Mouse (Mus musculus) CH12.LX (cell line): ENCODE data around the gene 4930579G24Rik. TPM values are rescaled to one million over a fixed set of nuclear protein-coding genes. Genes with fewer than 3 reads are reported as not detected.
A peak's percentile ranks its signal among the peaks of the same experiment; 100 is the strongest.

ENCODE experiments used
- DNase-seq: peaks from one replicate; pipeline ENCODE4 v3.0.0-alpha.2; 2013; ENCODE audit errors: extremely low read depth
- H3K27ac ChIP-seq: 2 replicates; pipeline ENCODE4 v1.5.1; 2012; ENCODE audit warnings: low read depth, mild to moderate bottlenecking, control low read depth, moderate library complexity; ENCODE audit not compliant: insufficient read depth
- H3K27me3 ChIP-seq: replicated peaks from 2 replicates; pipeline ENCODE3; 2012; ENCODE audit warnings: inconsistent platforms
- H3K36me3 ChIP-seq, 2 experiments: replicated peaks in 1 of 2; 2 replicates each; pipeline versions ENCODE3 to v1.6.1; 2012; ENCODE audit warnings: inconsistent platforms in 1 of 2, low read length in 1 of 2, mild to moderate bottlenecking in 1 of 2, mixed read lengths in 1 of 2, moderate library complexity in 1 of 2; ENCODE audit not compliant: control insufficient read depth in 1 of 2, insufficient read depth in 1 of 2
- H3K4me1 ChIP-seq, 2 experiments: 2 replicates each; pipeline ENCODE4 v1.6.1; 2012; ENCODE audit warnings: inconsistent platforms in 1 of 2, moderate library complexity in 1 of 2; ENCODE audit not compliant: insufficient read depth in 2 of 2, control insufficient read depth in 1 of 2
- H3K4me2 ChIP-seq: 2 replicates; pipeline ENCODE4 v1.6.1; 2012; ENCODE audit warnings: low read depth, mild to moderate bottlenecking, control low read depth; ENCODE audit not compliant: poor library complexity, insufficient read depth, severe bottlenecking
- H3K4me3 ChIP-seq, 3 experiments: fragments of 150-350 bp in 1 of 3; sonication (generic) in 1 of 3; replicated peaks in 1 of 3; 2 replicates each; pipeline versions ENCODE3 to v1.5.1; 2011 to 2012; ENCODE audit warnings: low read depth in 2 of 3, low read length in 2 of 3, mild to moderate bottlenecking in 2 of 3, moderate library complexity in 2 of 3, control low read depth in 1 of 3, improper control_type of control experiment in 1 of 3, inconsistent platforms in 1 of 3, mixed read lengths in 1 of 3; ENCODE audit not compliant: poor library complexity in 1 of 3
- H3K79me2 ChIP-seq: replicated peaks from 2 replicates; pipeline ENCODE4 v1.6.1; 2012; ENCODE audit warnings: mild to moderate bottlenecking, moderate library complexity; ENCODE audit not compliant: control insufficient read depth, poor library complexity, insufficient read depth, severe bottlenecking; ENCODE audit errors: extremely low read depth
- H3K9ac ChIP-seq: 2 replicates; pipeline ENCODE4 v1.6.1; 2012; ENCODE audit warnings: low read depth, mild to moderate bottlenecking, control low read depth, moderate library complexity; ENCODE audit not compliant: insufficient read depth
- H3K9me3 ChIP-seq: replicated peaks from 2 replicates; pipeline ENCODE3; 2012; ENCODE audit warnings: low read length, inconsistent platforms, mixed read lengths
- BHLHE40 ChIP-seq: IDR thresholded peaks from 2 replicates; pipeline ENCODE4 v1.6.1; 2011; ENCODE audit warnings: mild to moderate bottlenecking, low read depth, low read length, improper control_type of control experiment
- CHD2 ChIP-seq: IDR thresholded peaks from 2 replicates; pipeline ENCODE4 v1.6.1; 2011; ENCODE audit warnings: low read length, improper control_type of control experiment
- CTCF ChIP-seq, 2 experiments: IDR thresholded peaks in 1 of 2; conservative IDR thresholded peaks in 1 of 2; 2 replicates each; pipeline ENCODE4 v1.5.1; 2011 to 2012; ENCODE audit warnings: low read depth in 2 of 2, low read length in 2 of 2, improper control_type of control experiment in 1 of 2, inconsistent platforms in 1 of 2, mild to moderate bottlenecking in 1 of 2, moderate library complexity in 1 of 2
- ELF1 ChIP-seq: IDR thresholded peaks from 2 replicates; pipeline ENCODE4 v1.6.1; 2014; ENCODE audit warnings: low read depth, mild to moderate bottlenecking, inconsistent platforms, low read length, improper control_type of control experiment
- GABPA ChIP-seq: IDR thresholded peaks from 2 replicates; pipeline ENCODE4 v1.6.1; 2012; ENCODE audit warnings: low read depth, low read length, improper control_type of control experiment, inconsistent platforms; ENCODE audit not compliant: insufficient replicate concordance
- HCFC1 ChIP-seq: IDR thresholded peaks from 2 replicates; pipeline ENCODE4 v1.6.1; 2012; ENCODE audit warnings: low read depth, mild to moderate bottlenecking, inconsistent platforms, low read length, improper control_type of control experiment
- IRF4 ChIP-seq: IDR thresholded peaks from 2 replicates; pipeline ENCODE4 v1.6.1; 2014; ENCODE audit warnings: low read depth, mild to moderate bottlenecking, inconsistent platforms, low read length, improper control_type of control experiment
- JUN ChIP-seq: IDR thresholded peaks from 2 replicates; pipeline ENCODE4 v1.6.1; 2011; ENCODE audit warnings: low read depth, mild to moderate bottlenecking, low read length, improper control_type of control experiment, moderate library complexity; ENCODE audit not compliant: insufficient read depth
- JUND ChIP-seq: conservative IDR thresholded peaks from 2 replicates; pipeline ENCODE4 v1.6.1; 2011; ENCODE audit warnings: low read depth, low read length, improper control_type of control experiment
- KAT2A ChIP-seq: IDR thresholded peaks from 2 replicates; pipeline ENCODE4 v1.6.1; 2012; ENCODE audit warnings: low read length, improper control_type of control experiment, inconsistent platforms; ENCODE audit not compliant: insufficient replicate concordance
- MAX ChIP-seq: IDR thresholded peaks from 2 replicates; pipeline ENCODE4 v1.6.1; 2011; ENCODE audit warnings: low read length, improper control_type of control experiment
- MAZ ChIP-seq: IDR thresholded peaks from 2 replicates; pipeline ENCODE4 v1.6.1; 2012; ENCODE audit warnings: low read depth, mild to moderate bottlenecking, inconsistent platforms, low read length, improper control_type of control experiment, moderate library complexity
- MEF2A ChIP-seq: IDR thresholded peaks from 2 replicates; pipeline ENCODE4 v1.6.1; 2014; ENCODE audit warnings: low read depth, mild to moderate bottlenecking, inconsistent platforms, low read length, improper control_type of control experiment, borderline replicate concordance
- MYC ChIP-seq: IDR thresholded peaks from 2 replicates; pipeline ENCODE4 v1.6.1; 2011; ENCODE audit warnings: low read depth, mild to moderate bottlenecking, improper control_type of control experiment, low read length
- NELFE ChIP-seq: IDR thresholded peaks from 2 replicates; pipeline ENCODE4 v1.6.1; 2011; ENCODE audit warnings: low read depth, low read length, improper control_type of control experiment
- NRF1 ChIP-seq: IDR thresholded peaks from 2 replicates; pipeline ENCODE4 v1.6.1; 2014; ENCODE audit warnings: low read depth, mild to moderate bottlenecking, inconsistent platforms, low read length, improper control_type of control experiment, moderate library complexity
- PAX5 ChIP-seq: IDR thresholded peaks from 2 replicates; pipeline ENCODE4 v1.6.1; 2012; ENCODE audit warnings: low read length, inconsistent platforms, mixed read lengths
- POLR2AphosphoS2 ChIP-seq: IDR thresholded peaks from 2 replicates; pipeline ENCODE4 v1.6.1; 2011; ENCODE audit warnings: low read depth, low read length, improper control_type of control experiment
- RAD21 ChIP-seq: IDR thresholded peaks from 2 replicates; pipeline ENCODE4 v1.6.1; 2011; ENCODE audit warnings: low read depth, mild to moderate bottlenecking, low read length, improper control_type of control experiment, moderate library complexity
- RCOR1 ChIP-seq: conservative IDR thresholded peaks from 2 replicates; pipeline ENCODE4 v1.6.1; 2012; ENCODE audit warnings: low read depth, mild to moderate bottlenecking, inconsistent platforms, low read length, improper control_type of control experiment
- SMC3 ChIP-seq: IDR thresholded peaks from 2 replicates; pipeline ENCODE4 v1.6.1; 2011; ENCODE audit warnings: low read depth, low read length, improper control_type of control experiment
- USF1 ChIP-seq: IDR thresholded peaks from 2 replicates; pipeline ENCODE4 v1.6.1; 2014; ENCODE audit warnings: low read depth, mild to moderate bottlenecking, inconsistent platforms, low read length, improper control_type of control experiment
- USF2 ChIP-seq: conservative IDR thresholded peaks from 2 replicates; pipeline ENCODE4 v1.6.1; 2011; ENCODE audit warnings: low read depth, low read length, improper control_type of control experiment
- ZC3H11A ChIP-seq: IDR thresholded peaks from 2 replicates; pipeline ENCODE4 v1.6.1; 2012; ENCODE audit warnings: low read depth, mild to moderate bottlenecking, inconsistent platforms, low read length, improper control_type of control experiment
- dilution Hi-C: fragments of 300-500 bp; cut with MboI; formaldehyde crosslinking; loops from 2 replicates; pipeline ENCODE4 v1.14.3; 2020; ENCODE audit warnings: low sequenced_read_pairs; ENCODE audit not compliant: extremely low pct_unique_long_range_greater_than_20kb, extremely low pct_ligation_motif_present
- in situ Hi-C: fragments of 300-500 bp; cut with MboI; formaldehyde crosslinking; loops from 3 replicates; pipeline ENCODE4 v1.14.3; 2019; ENCODE audit warnings: low sequenced_read_pairs, low pct_ligation_motif_present, low pct_unique_long_range_greater_than_20kb, mixed read lengths
- polyA plus RNA-seq: library from polyadenylated mRNA; unstranded; fragments of >175 nt; gene quantifications from 2 replicates; pipeline ENCODE4 v1.2.1, GENCODE M21; 2012; ENCODE audit warnings: low read depth; ENCODE audit not compliant: insufficient read length
- total RNA-seq, 2 experiments: library from RNA; depleted of rRNA; stranded (reverse); fragments of 300-350 nt in 1 of 2; fragments of >200 nt in 1 of 2; gene quantifications; 2 replicates each; pipeline ENCODE4 v1.2.3; 2012 to 2014

The 4930579G24Rik gene
- total and polyA plus RNA-seq, 3 experiments: 9.4 to 15.7 (median 10.2) TPM

- dilution Hi-C loops (loop anchor here (25.0 kb wide), 1 partner anchor 368 kb away; no protein-coding TSS in a partner anchor), in situ Hi-C loops (loop anchor here (25.0 kb wide), 1 partner anchor 618 kb away; no protein-coding TSS in a partner anchor)
- H3K27ac ChIP-seq: no peak overlapping the region
- DNase-seq: no peak
- no peak overlapping the region for H3K4me2 ChIP-seq
- no peak overlapping the region for H3K4me3 ChIP-seq
- no peak overlapping the region for H3K9ac ChIP-seq
- peaks cover 47% of the 10 kb centered on the region for H3K27me3 ChIP-seq
- H3K79me2 ChIP-seq: no peaks in the 10 kb centered on the region
- H3K9me3 ChIP-seq: no peaks in the 10 kb centered on the region
- TF ChIP-seq SMC3: no peak
- no peak for TF ChIP-seq JUN
- TF ChIP-seq ELF1: no peak
- TF ChIP-seq JUND: no peak
- TF ChIP-seq ZC3H11A: no peak
- TF ChIP-seq, all 38 proteins: peak for 0
- Histone ChIP-seq H3K4me1 (no peaks in the 10 kb centered on the region), H3K36me3 (no peaks in the 10 kb centered on the region)
Observed at GRCm38 (mm10) chr3:79579891-79580575, 48.8 kb upstream of the 4930579G24Rik start.

- Histone ChIP-seq H3K9me3 (no peaks in the 10 kb centered on the region), H3K9ac (no peak overlapping the region), H3K79me2 (peaks cover 6% of the 10 kb centered on the region), H3K4me1 (peaks cover 3 to 6% of the 10 kb centered on the region in 2 experiments; a peak in 2 of 4 replicates), H3K27ac (no peak overlapping the region), H3K4me3 (no peak overlapping the region), H3K36me3 (no peaks in the 10 kb centered on the region), H3K4me2 (peak overlapping the region; percentile 39; the same call in 1 of the 2 replicates), H3K27me3 (peaks cover 10% of the 10 kb centered on the region)
- in situ Hi-C loops (loop anchor here (5.0 to 25.0 kb wide), 2 partner anchors 385 to 625 kb away; no protein-coding TSS in a partner anchor), dilution Hi-C loops (loop anchor here (25.0 kb wide), 1 partner anchor 375 kb away; no protein-coding TSS in a partner anchor)
- TF ChIP-seq IRF4 (peak; percentile 51; the same call in 1 of the 2 replicates), ZC3H11A (peak; percentile 40; the same call in 1 of the 2 replicates), JUN (no peak), CTCF (conservative IDR thresholded peaks at IDR 0.05 in 1 of 2, IDR thresholded peaks at IDR 0.05 in 1 of 2; ENCODE audit: low read depth in 2 of 2, low read length in 2 of 2) (peak; percentile 81 to 99), NRF1 (peak; percentile 47), HCFC1 (peak; percentile 35; the same call in 1 of the 2 replicates), USF1 (no peak), POLR2AphosphoS2 (no peak), JUND (no peak), USF2 (no peak), BHLHE40 (peak; percentile 61), MAX (no peak), MAZ (no peak), RAD21 (peak; percentile 90), MYC (no peak), KAT2A (no peak), ELF1 (peak; percentile 61; the same call in 1 of the 2 replicates), MEF2A (0 out of 2 replicates have a peak, but pooled peaks have one; percentile 35), NELFE (peak; percentile 60; the same call in 1 of the 2 replicates), SMC3 (peak; percentile 89), PAX5 (no peak), GABPA (no peak), RCOR1 (no peak), CHD2 (no peak)
- peak; percentile 91 for DNase-seq
Observed at GRCm38 (mm10) chr3:79586804-79587203, 42.1 kb upstream of the 4930579G24Rik start.
